Comparison of ENCODE assay signal across 8 mouse cellular contexts in genomic region chr16:11086856-11087588, GRCm38 (mm10). TPM values are rescaled to one million over a fixed set of nuclear protein-coding genes. Genes with fewer than 3 reads are reported as not detected.
DNase-seq lines count a peak whose midpoint lies in the region; ATAC-seq and TF ChIP-seq lines count a peak whose summit lies in the region.
"Had no signal": no experiment of that assay in that cellular context is flagged by ENCODE, and none has a peak within 500 bp of the region (broad histone marks: within the 10 kb centered on the region; RNA-seq: fewer than 3 reads in every experiment).

No protein-coding gene starts in this region.

- H3K4me3 ChIP-seq in forebrain, embryonic 10.5 days = no peak overlapping the region
- H3K4me3 ChIP-seq in midbrain, postnatal 0 days (ENCODE audit: low read depth, low read length) = no peak overlapping the region
- H3K4me3 ChIP-seq: limb, embryonic 13.5 days had no signal

- peaks cover 16% of the 10 kb centered on the region for H3K4me1 ChIP-seq in forebrain, embryonic 10.5 days
- H3K4me1 ChIP-seq in midbrain, postnatal 0 days (ENCODE audit: insufficient read depth, low read length) = no peaks in the 10 kb centered on the region
- H3K4me1 ChIP-seq: limb, embryonic 13.5 days had no signal

- ATAC-seq in midbrain, postnatal 0 days (ENCODE audit: low FRiP score) = peak; percentile 79
- ATAC-seq in megakaryocyte, adult 5-6 weeks (ENCODE audit: poor library complexity, severe bottlenecking) = no peak

- no peak overlapping the region for H3K4me2 ChIP-seq in midbrain, postnatal 0 days (ENCODE audit: low read depth, low read length, poor library complexity, severe bottlenecking)
- H3K4me2 ChIP-seq: limb, embryonic 13.5 days had no signal

- peaks cover 88% of the 10 kb centered on the region for H3K36me3 ChIP-seq in forebrain, embryonic 10.5 days (replicated peaks)
- peaks cover 44% of the 10 kb centered on the region for H3K36me3 ChIP-seq in midbrain, postnatal 0 days (ENCODE audit: insufficient read depth, low read length)

- 63% methylated on average over 5 of the region's 5 CpGs for WGBS in forebrain, embryonic 10.5 days
- 44% methylated on average over 5 of the region's 5 CpGs for WGBS in midbrain, postnatal 0 days

- peak; percentile 57 for TF ChIP-seq CTCF in midbrain, postnatal 0 days (IDR thresholded peaks at IDR 0.05)

- no peak overlapping the region for H3K9ac ChIP-seq in midbrain, postnatal 0 days (replicated peaks; ENCODE audit: low read length, poor library complexity, severe bottlenecking)
- H3K9ac ChIP-seq: limb, embryonic 13.5 days had no signal

- H3K27ac ChIP-seq in forebrain, embryonic 10.5 days = peak overlapping the region; percentile 59
- peak overlapping the region; percentile 43 for H3K27ac ChIP-seq in midbrain, postnatal 0 days (ENCODE audit: low read depth, low read length)
- H3K27ac ChIP-seq: limb, embryonic 13.5 days had no signal

- H3K27me3 ChIP-seq in forebrain, embryonic 10.5 days (ENCODE audit: poor library complexity, severe bottlenecking) = no peaks in the 10 kb centered on the region
- H3K27me3 ChIP-seq in midbrain, postnatal 0 days (ENCODE audit: insufficient read depth, low read length) = no peaks in the 10 kb centered on the region
- H3K27me3 ChIP-seq: limb, embryonic 13.5 days had no signal

- intact Hi-C loops in left cerebral cortex, postnatal 4 days (cut with DNase I) = no loop called here
- intact Hi-C loops in left cerebral cortex, postnatal 10 days (cut with DNase I) = no loop called here

- DNase-seq in left cerebral cortex, postnatal 4 days = peak; percentile 69
- DNase-seq in left cerebral cortex, postnatal 10 days (ENCODE audit: extremely low spot score in 1 of 2, low spot score in 2 of 2) = no peak
- DNase-seq in brain, adult 2 months (ENCODE audit: low read depth, low spot score) = peak; percentile 67
- no peak for DNase-seq in forebrain, embryonic 10.5 days (ENCODE audit: extremely low spot score, low spot score)
- peak; percentile 84 for DNase-seq in midbrain, postnatal 0 days (ENCODE audit: low spot score)
- DNase-seq in frontal cortex, postnatal 36 days (ENCODE audit: low spot score in 2 of 2) = no peak

- no peaks in the 10 kb centered on the region for H3K9me3 ChIP-seq in forebrain, embryonic 10.5 days
- no peaks in the 10 kb centered on the region for H3K9me3 ChIP-seq in midbrain, postnatal 0 days (ENCODE audit: low read length)
- H3K9me3 ChIP-seq: limb, embryonic 13.5 days had no signal

RNA-seq across cellular contexts. Expression of gene Litaf, which starts 21.1 kb away (rescaled TPM):
- total RNA-seq in left cerebral cortex, postnatal 4 days (2021) = 10 to 100 TPM; 12.1 to 13.8 TPM
- 10 to 100 TPM in 1 of 2 experiments, 1 to 10 TPM in 1; 9.6 to 10.9 TPM for total RNA-seq in left cerebral cortex, postnatal 10 days (2021)
- polyA plus RNA-seq in forebrain, embryonic 10.5 days (2016; fragmentation: Nextera tagmentation; extraction: Ambion mirVana) = 61.7 and 65.1 TPM in 2 replicates
- 19.0 and 22.4 TPM in 2 replicates for total RNA-seq in midbrain, postnatal 0 days (2014; rRNA removed)
- 20.5 and 20.7 TPM in 2 replicates for polyA plus RNA-seq in midbrain, postnatal 0 days (2015; fragmentation: Nextera tagmentation; extraction: Ambion mirVana)
- 102 and 108 TPM in 2 replicates for total RNA-seq in megakaryocyte, adult 5-6 weeks (2015)
- total RNA-seq in megakaryocyte, adult 5-6 weeks (2017) = 88.0 and 90.7 TPM in 2 replicates

RNA-seq across cellular contexts. Expression of gene Snn, which starts 26.3 kb away (rescaled TPM):
- 100 to 1,000 TPM; 269 to 310 TPM for total RNA-seq in left cerebral cortex, postnatal 4 days (2021)
- total RNA-seq in left cerebral cortex, postnatal 10 days (2021) = 100 to 1,000 TPM; 217 to 219 TPM
- polyA plus RNA-seq in forebrain, embryonic 10.5 days (2016; fragmentation: Nextera tagmentation; extraction: Ambion mirVana) = 64.9 and 67.0 TPM in 2 replicates
- total RNA-seq in midbrain, postnatal 0 days (2014; rRNA removed) = 241 and 278 TPM in 2 replicates
- 122 and 130 TPM in 2 replicates for polyA plus RNA-seq in midbrain, postnatal 0 days (2015; fragmentation: Nextera tagmentation; extraction: Ambion mirVana)
- total RNA-seq in megakaryocyte, adult 5-6 weeks (2015) = 1.1 and 1.7 TPM in 2 replicates
- total RNA-seq in megakaryocyte, adult 5-6 weeks (2017) = 0.98 and 1.5 TPM in 2 replicates

RNA-seq across cellular contexts. Expression of gene Txndc11, which starts 47.4 kb away (rescaled TPM):
- 10 to 100 TPM; 39.4 to 39.7 TPM for total RNA-seq in left cerebral cortex, postnatal 4 days (2021)
- 10 to 100 TPM; 37.1 to 38.7 TPM for total RNA-seq in left cerebral cortex, postnatal 10 days (2021)
- polyA plus RNA-seq in forebrain, embryonic 10.5 days (2016; fragmentation: Nextera tagmentation; extraction: Ambion mirVana) = 24.0 and 25.1 TPM in 2 replicates
- total RNA-seq in midbrain, postnatal 0 days (2014; rRNA removed) = 46.4 and 48.4 TPM in 2 replicates
- polyA plus RNA-seq in midbrain, postnatal 0 days (2015; fragmentation: Nextera tagmentation; extraction: Ambion mirVana) = 25.4 and 30.5 TPM in 2 replicates
- total RNA-seq in megakaryocyte, adult 5-6 weeks (2015) = 29.0 and 30.3 TPM in 2 replicates
- 19.3 and 22.9 TPM in 2 replicates for total RNA-seq in megakaryocyte, adult 5-6 weeks (2017)

Comparison
In these comparisons a context has a peak if more than half of its experiments do, and no peak if none do; other contexts are left out.
1. DNase-seq: peak in left cerebral cortex, postnatal 4 days (single experiment), brain, adult 2 months (single experiment) and midbrain, postnatal 0 days (single experiment); none in left cerebral cortex, postnatal 10 days (0 of 2), forebrain, embryonic 10.5 days (single experiment) and frontal cortex, postnatal 36 days (0 of 2).
2. RNA of gene Snn, which starts 26.3 kb away (total RNA-seq): 269 to 310 TPM in left cerebral cortex, postnatal 4 days, 241 to 278 TPM in midbrain, postnatal 0 days and 217 to 219 TPM in left cerebral cortex, postnatal 10 days; 0.98 to 1.7 TPM in megakaryocyte, adult 5-6 weeks; every median in the first group is over 10 times any median in the second.